Mouse (Mus musculus) brain, embryonic 14.5 days (tissue): Measurements from ENCODE around the gene Raly.

Experiments used
- CTCF ChIP-seq: fragments of 200-500 bp; IDR thresholded peaks from 2 replicates; pipeline ENCODE4 v1.5.1; 2012; ENCODE audit warnings: inconsistent platforms, mild to moderate bottlenecking, moderate library complexity, borderline replicate concordance; ENCODE audit not compliant: insufficient read depth, insufficient read length; ENCODE audit errors: extremely low read depth
- POLR2A ChIP-seq: fragments of 200-500 bp; IDR thresholded peaks from 2 replicates; pipeline ENCODE4 v1.6.1; 2012; ENCODE audit warnings: mild to moderate bottlenecking, inconsistent platforms, borderline replicate concordance; ENCODE audit not compliant: poor library complexity, insufficient read depth, insufficient read length, severe bottlenecking; ENCODE audit errors: extremely low read depth

DNA sequence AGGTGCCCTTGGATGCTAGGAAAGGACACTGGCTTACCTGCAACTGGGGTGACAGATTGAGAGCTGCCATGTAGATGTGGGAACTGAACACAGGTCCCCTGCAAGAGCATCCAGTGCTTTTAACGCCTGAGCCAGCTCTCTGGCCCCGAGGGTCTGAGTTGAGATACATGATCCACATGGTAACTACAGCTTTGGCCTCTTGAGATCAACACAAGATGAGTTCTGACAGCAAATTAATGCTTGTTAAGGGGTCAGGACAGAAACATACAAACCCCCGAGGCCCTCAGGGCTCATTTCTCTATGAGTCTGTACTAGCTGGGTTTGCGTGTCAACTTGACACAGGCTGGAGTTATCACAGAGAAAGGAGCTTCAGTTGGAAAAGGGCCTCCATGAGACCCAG is 47.0 kb upstream of the Raly start:
- TF ChIP-seq CTCF: no peak
- no peak for TF ChIP-seq POLR2A
